Mouse (Mus musculus) embryonic facial prominence, embryonic 13.5 days (tissue): Measurements from ENCODE around the gene Tmem69. TPM values are rescaled to one million over a fixed set of nuclear protein-coding genes. Genes with fewer than 3 reads are reported as not detected.
A peak's percentile ranks its signal among the peaks of the same experiment; 100 is the strongest.

Experiments used
- ATAC-seq: fragments of 200-750 bp; cut with Nextera tagmentation; 2 replicates; pipeline ENCODE4 v1.8.0; 2017; ENCODE audit warnings: low read depth; ENCODE audit not compliant: insufficient number of reproducible peaks, insufficient read depth, low FRiP score, low TSS enrichment
- H3K27ac ChIP-seq: fragments of 300-500 bp; sonication (generic); 2 replicates; pipeline ENCODE4 v1.5.1; 2015; ENCODE audit warnings: moderate library complexity, mild to moderate bottlenecking, inconsistent platforms
- H3K27me3 ChIP-seq: fragments of 300-500 bp; sonication (generic); 2 replicates; pipeline ENCODE4 v1.6.1; 2015; ENCODE audit warnings: mild to moderate bottlenecking, inconsistent platforms
- H3K36me3 ChIP-seq: fragments of 300-500 bp; sonication (generic); 2 replicates; pipeline ENCODE4 v1.6.1; 2015; ENCODE audit warnings: mild to moderate bottlenecking, inconsistent platforms
- H3K4me1 ChIP-seq: fragments of 300-500 bp; sonication (generic); 2 replicates; pipeline ENCODE4 v1.6.1; 2015; ENCODE audit warnings: inconsistent platforms
- H3K4me2 ChIP-seq: fragments of 300-500 bp; sonication (generic); 2 replicates; pipeline ENCODE4 v1.6.1; 2015; ENCODE audit warnings: moderate library complexity, mild to moderate bottlenecking, inconsistent platforms
- H3K4me3 ChIP-seq: fragments of 300-500 bp; sonication (generic); 2 replicates; pipeline ENCODE4 v1.5.1; 2015; ENCODE audit warnings: mild to moderate bottlenecking, inconsistent platforms
- H3K9ac ChIP-seq: fragments of 300-500 bp; sonication (generic); 2 replicates; pipeline ENCODE4 v1.6.1; 2015; ENCODE audit warnings: mild to moderate bottlenecking, inconsistent platforms
- H3K9me3 ChIP-seq: fragments of 300-500 bp; sonication (generic); 2 replicates; pipeline ENCODE4 v1.6.1; 2016; ENCODE audit warnings: inconsistent platforms
- WGBS: fragments of 180-500 bp; shearing (Covaris S2); methylation state at CpG from one replicate; pipeline ENCODE4 v1.1.7; 2015; ENCODE audit warnings: mixed read lengths; 5-methylcytosine and 5-hydroxymethylcytosine counted together
- polyA plus RNA-seq: library from polyadenylated mRNA; unstranded; fragments of >200 nt; fragmentation: Nextera tagmentation; extraction: Ambion mirVana; gene quantifications from 2 replicates; pipeline ENCODE4 v1.2.1, GENCODE M21; 2015

Tmem69 gene
- polyA plus RNA-seq, 1 experiment from 2014 or later: 20.3 TPM

GRCm38 (mm10) chr4:116536351-116536750 lies 19.4 kb downstream of the Tmem69 start:
- H3K36me3 ChIP-seq: peaks cover 31% of the 10 kb centered on the region
- no peak overlapping the region for H3K27ac ChIP-seq
- H3K4me3 ChIP-seq: no peak overlapping the region
- H3K27me3 ChIP-seq: no peaks in the 10 kb centered on the region
- no peaks in the 10 kb centered on the region for H3K4me1 ChIP-seq
- H3K4me2 ChIP-seq: no peak overlapping the region
- no peaks in the 10 kb centered on the region for H3K9me3 ChIP-seq
- H3K9ac ChIP-seq: no peak overlapping the region
- no peak for ATAC-seq

- no peaks in the 10 kb centered on the region for H3K9me3 ChIP-seq
- no peak overlapping the region for H3K4me3 ChIP-seq
- WGBS: 62% methylated on average over 2 of the region's 2 CpGs
- no peak for ATAC-seq
- H3K36me3 ChIP-seq: peaks cover 23% of the 10 kb centered on the region
- H3K9ac ChIP-seq: no peak overlapping the region
- H3K4me1 ChIP-seq: no peaks in the 10 kb centered on the region
- H3K27ac ChIP-seq: no peak overlapping the region
- no peak overlapping the region for H3K4me2 ChIP-seq
- H3K27me3 ChIP-seq: no peaks in the 10 kb centered on the region
Measured at GRCm38 (mm10) chr4:116531109-116531508, 24.6 kb downstream of the Tmem69 start.

GRCm38 (mm10) chr4:116507425-116508218 lies 48.1 kb downstream of the Tmem69 start, which contains the start of gene Ipp:
TSS of gene Ipp (plus strand) at chr4:116507549.
- peak within 1 kb of the TSS; percentile 65 for H3K4me2 ChIP-seq
- no peaks in the 10 kb centered on the region for H3K9me3 ChIP-seq
- H3K4me1 ChIP-seq: peaks cover 11% of the 10 kb centered on the region
- H3K27ac ChIP-seq: peak within 1 kb of the TSS; percentile 93
- H3K36me3 ChIP-seq: peaks cover 10% of the 10 kb centered on the region; the same call in 1 of the 2 replicates
- H3K9ac ChIP-seq: peak within 1 kb of the TSS; percentile 88
- ATAC-seq: peak; percentile 95
- H3K27me3 ChIP-seq: no peaks in the 10 kb centered on the region
- peak within 1 kb of the TSS; percentile 67 for H3K4me3 ChIP-seq
- WGBS: under 1% methylated on average over 55 of the region's 55 CpGs

GRCm38 (mm10) chr4:116506886-116507424 lies 48.8 kb downstream of the Tmem69 start:
- Histone ChIP-seq H3K4me2 (peak overlapping the region; percentile 65), H3K9me3 (no peaks in the 10 kb centered on the region), H3K27ac (peak overlapping the region; percentile 5; the same call in 1 of the 2 replicates), H3K27me3 (no peaks in the 10 kb centered on the region), H3K4me3 (peak overlapping the region; percentile 67), H3K9ac (peak overlapping the region; percentile 88), H3K36me3 (peaks cover 9% of the 10 kb centered on the region; the same call in 1 of the 2 replicates), H3K4me1 (peaks cover 11% of the 10 kb centered on the region)
- WGBS: 24% methylated on average over 11 of the region's 11 CpGs
- no peak for ATAC-seq

Other genes with a start within 250 kb of the Tmem69 start
- gene Mast2, start 91.8 kb downstream of the Tmem69 start, polyA plus RNA-seq: 14.3 and 16.5 TPM in 2 replicates
- gene Ipp, start 48.4 kb downstream of the Tmem69 start, polyA plus RNA-seq: 15.3 and 15.7 TPM in 2 replicates
- 37.5 and 40.1 TPM in 2 replicates for gene Gpbp1l1, start 1.7 kb upstream of the Tmem69 start, polyA plus RNA-seq
- gene Ccdc17, start 40.7 kb upstream of the Tmem69 start, polyA plus RNA-seq: 3.1 and 5.0 TPM in 2 replicates
- 200 and 202 TPM in 2 replicates for gene Nasp, start 72.0 kb upstream of the Tmem69 start, polyA plus RNA-seq
- gene Akr1a1, start 95.7 kb upstream of the Tmem69 start, polyA plus RNA-seq: 763 and 775 TPM in 2 replicates
- gene Prdx1, start 129.6 kb upstream of the Tmem69 start, polyA plus RNA-seq: 1,178 and 1,215 TPM in 2 replicates
- gene Mmachc, start 152.5 kb upstream of the Tmem69 start, polyA plus RNA-seq: 24.5 and 30.4 TPM in 2 replicates
- gene Ccdc163, start 152.6 kb upstream of the Tmem69 start, polyA plus RNA-seq: 24.9 and 27.4 TPM in 2 replicates
- 9.4 and 11.2 TPM in 2 replicates for gene Tesk2, start 165.0 kb upstream of the Tmem69 start, polyA plus RNA-seq